Mouse (Mus musculus): ENCODE data around the gene Cd59b. TPM values are rescaled to one million over a fixed set of nuclear protein-coding genes. Genes with fewer than 3 reads are reported as not detected.
A peak's percentile ranks its signal among the peaks of the same experiment; 100 is the strongest.

Gene Cd59b
- polyA plus RNA-seq, 1 experiment = 25.0 TPM

- H3K4me1 ChIP-seq (ENCODE audit: control insufficient read depth, insufficient read depth, low read length) = no peaks in the 10 kb centered on the region
- no peak for TF ChIP-seq CTCF (conservative IDR thresholded peaks at IDR 0.05; ENCODE audit: insufficient read depth, insufficient read length, low read depth, low read length)
- no peak for TF ChIP-seq POLR2A (IDR thresholded peaks at IDR 0.05; ENCODE audit: low read depth, low read length)
- peak; percentile 53 for DNase-seq
- no peaks in the 10 kb centered on the region for H3K27me3 ChIP-seq (replicated peaks; ENCODE audit: control insufficient read depth, insufficient read depth, low read length)
- 73% methylated on average over 13 of the region's 13 CpGs for WGBS
- no peak overlapping the region for H3K4me3 ChIP-seq (ENCODE audit: insufficient read depth, low read depth, low read length)
- H3K27ac ChIP-seq (ENCODE audit: insufficient read depth, low read depth, low read length) = no peak overlapping the region
- no peaks in the 10 kb centered on the region for H3K36me3 ChIP-seq (ENCODE audit: control insufficient read depth, insufficient read depth, low read length)
Measured at GRCm38 (mm10) chr2:104128803-104129531, 59.3 kb downstream of the Cd59b start.

- no peak for TF ChIP-seq POLR2A (IDR thresholded peaks at IDR 0.05; ENCODE audit: low read depth, low read length)
- no peak for TF ChIP-seq CTCF (conservative IDR thresholded peaks at IDR 0.05; ENCODE audit: insufficient read depth, insufficient read length, low read depth, low read length)
- Histone ChIP-seq H3K4me1 (ENCODE audit: control insufficient read depth, insufficient read depth, low read length) (no peaks in the 10 kb centered on the region), H3K4me3 (ENCODE audit: insufficient read depth, low read depth, low read length) (no peak overlapping the region), H3K36me3 (ENCODE audit: control insufficient read depth, insufficient read depth, low read length) (no peaks in the 10 kb centered on the region), H3K27me3 (replicated peaks; ENCODE audit: control insufficient read depth, insufficient read depth, low read length) (no peaks in the 10 kb centered on the region), H3K27ac (ENCODE audit: insufficient read depth, low read depth, low read length) (no peak overlapping the region)
- DNase-seq = no peak
- 93% methylated on average over 6 of the region's 6 CpGs for WGBS
Measured at GRCm38 (mm10) chr2:104130165-104130564, 60.5 kb downstream of the Cd59b start.

DNA sequence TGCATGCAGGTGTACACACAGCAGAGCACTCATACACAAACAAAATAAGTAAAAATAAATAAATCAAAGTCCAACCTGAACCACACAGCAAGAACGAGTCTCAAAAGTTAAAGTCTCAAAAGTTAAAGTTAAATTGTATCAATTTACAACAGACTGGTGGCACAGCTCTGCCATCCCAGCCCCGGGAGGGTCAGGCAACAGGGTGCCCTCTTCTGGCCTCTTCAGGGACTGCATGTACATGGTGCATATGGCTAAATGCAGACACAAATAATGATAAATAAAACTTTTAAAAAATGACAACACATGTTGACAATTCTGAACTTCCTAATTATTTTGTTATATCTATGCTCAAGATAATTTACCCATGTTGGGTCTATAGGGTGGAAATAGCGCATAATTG lies 61.3 kb downstream of the Cd59b start:
- H3K27ac ChIP-seq (ENCODE audit: insufficient read depth, low read depth, low read length) = no peak overlapping the region
- H3K27me3 ChIP-seq (replicated peaks; ENCODE audit: control insufficient read depth, insufficient read depth, low read length) = no peaks in the 10 kb centered on the region
- no peak overlapping the region for H3K4me3 ChIP-seq (ENCODE audit: insufficient read depth, low read depth, low read length)
- no peaks in the 10 kb centered on the region for H3K4me1 ChIP-seq (ENCODE audit: control insufficient read depth, insufficient read depth, low read length)
- H3K36me3 ChIP-seq (ENCODE audit: control insufficient read depth, insufficient read depth, low read length) = no peaks in the 10 kb centered on the region
- WGBS = 56% methylated on average over 3 of the region's 3 CpGs
- peak; percentile 41 for DNase-seq
- TF ChIP-seq CTCF (conservative IDR thresholded peaks at IDR 0.05; ENCODE audit: insufficient read depth, insufficient read length, low read depth, low read length) (peak; percentile 71), POLR2A (IDR thresholded peaks at IDR 0.05; ENCODE audit: low read depth, low read length) (no peak)

DNA sequence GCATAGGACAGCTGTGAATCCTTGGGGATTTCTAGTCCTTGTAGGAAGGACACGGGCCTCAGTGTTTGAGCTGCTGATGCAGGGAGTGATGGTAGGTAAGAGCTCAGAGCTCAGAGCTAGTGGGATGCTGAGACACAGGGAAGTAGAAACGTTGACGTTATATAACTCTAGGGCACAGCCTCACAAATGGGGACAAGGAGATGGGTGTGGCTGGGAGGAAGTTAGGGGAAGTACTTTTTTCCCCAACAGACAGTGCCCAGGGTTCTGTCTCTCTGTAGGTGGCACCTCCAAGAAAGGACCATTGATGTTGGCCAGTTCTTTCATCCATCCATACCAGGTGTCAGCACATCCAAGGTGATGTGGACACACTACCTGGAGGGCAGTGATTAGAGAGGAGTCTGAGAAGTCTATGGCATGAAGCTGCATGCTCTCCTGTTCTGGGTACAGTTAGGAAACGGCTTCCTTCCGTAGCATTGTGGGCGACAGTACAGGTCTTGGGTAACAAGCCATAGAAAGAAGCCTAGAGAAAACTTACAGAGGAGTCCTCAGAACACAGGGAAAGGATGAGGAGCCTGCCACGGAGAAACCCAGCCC lies 62.7 kb downstream of the Cd59b start:
- no peaks in the 10 kb centered on the region for H3K27me3 ChIP-seq (replicated peaks; ENCODE audit: control insufficient read depth, insufficient read depth, low read length)
- H3K36me3 ChIP-seq (ENCODE audit: control insufficient read depth, insufficient read depth, low read length) = no peaks in the 10 kb centered on the region
- no peak for DNase-seq
- no peaks in the 10 kb centered on the region for H3K4me1 ChIP-seq (ENCODE audit: control insufficient read depth, insufficient read depth, low read length)
- TF ChIP-seq POLR2A (IDR thresholded peaks at IDR 0.05; ENCODE audit: low read depth, low read length) (no peak), CTCF (conservative IDR thresholded peaks at IDR 0.05; ENCODE audit: insufficient read depth, insufficient read length, low read depth, low read length) (no peak)
- H3K4me3 ChIP-seq (ENCODE audit: insufficient read depth, low read depth, low read length) = no peak overlapping the region
- 75% methylated on average over 7 of the region's 7 CpGs for WGBS
- no peak overlapping the region for H3K27ac ChIP-seq (ENCODE audit: insufficient read depth, low read depth, low read length)

GRCm38 (mm10) chr2:104133042-104133810 lies 63.6 kb downstream of the Cd59b start:
- DNase-seq = no peak
- no peak overlapping the region for H3K4me3 ChIP-seq (ENCODE audit: insufficient read depth, low read depth, low read length)
- TF ChIP-seq POLR2A (IDR thresholded peaks at IDR 0.05; ENCODE audit: low read depth, low read length) = no peak
- no peak for TF ChIP-seq CTCF (conservative IDR thresholded peaks at IDR 0.05; ENCODE audit: insufficient read depth, insufficient read length, low read depth, low read length)
- no peaks in the 10 kb centered on the region for H3K36me3 ChIP-seq (ENCODE audit: control insufficient read depth, insufficient read depth, low read length)
- H3K27me3 ChIP-seq (replicated peaks; ENCODE audit: control insufficient read depth, insufficient read depth, low read length) = no peaks in the 10 kb centered on the region
- 31% methylated on average over 12 of the region's 12 CpGs for WGBS
- H3K4me1 ChIP-seq (ENCODE audit: control insufficient read depth, insufficient read depth, low read length) = no peaks in the 10 kb centered on the region
- no peak overlapping the region for H3K27ac ChIP-seq (ENCODE audit: insufficient read depth, low read depth, low read length)

DNA sequence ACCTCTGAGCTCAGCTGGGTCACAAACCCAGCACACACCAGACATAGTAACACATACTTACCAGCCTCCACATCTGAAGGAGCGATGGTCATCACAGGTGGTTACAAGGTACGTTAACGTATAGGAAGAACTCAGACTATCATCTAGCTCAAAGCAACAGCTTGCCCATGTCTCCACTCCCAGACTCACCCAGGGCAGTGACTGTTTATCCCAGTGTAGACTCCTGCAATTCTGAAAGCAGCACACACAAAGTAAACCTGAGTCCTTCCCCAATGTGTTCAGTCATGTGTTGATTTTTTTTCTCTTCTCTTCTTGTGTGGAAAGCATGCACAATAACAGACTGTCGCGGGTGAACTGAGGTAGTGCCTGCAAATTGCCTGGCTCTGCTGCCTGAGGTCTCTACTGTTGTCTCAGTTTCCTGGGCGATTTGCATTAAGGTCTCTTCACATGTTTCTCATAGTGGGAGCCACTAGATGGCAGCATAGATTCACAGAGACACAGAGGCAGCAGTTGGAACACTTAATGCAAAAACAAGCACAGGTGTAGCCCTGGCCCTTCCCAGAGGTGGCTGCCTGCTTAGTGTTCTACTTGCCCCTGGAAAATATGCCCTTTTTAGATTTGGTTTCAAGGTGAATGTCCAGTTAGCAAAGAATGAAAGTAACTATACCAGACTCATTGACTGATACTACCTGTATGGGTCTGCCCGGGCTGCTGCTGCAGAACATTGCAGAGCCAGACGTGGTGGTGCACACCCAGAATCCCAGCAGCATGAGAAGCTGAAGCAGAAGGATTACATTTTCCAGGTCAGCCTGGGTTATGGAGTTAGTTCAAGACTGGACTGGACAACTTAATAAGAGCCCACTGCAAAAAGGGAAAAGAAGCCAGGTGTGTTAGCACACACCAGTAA lies 64.8 kb downstream of the Cd59b start:
- H3K4me1 ChIP-seq (ENCODE audit: control insufficient read depth, insufficient read depth, low read length) = 0 out of 2 replicates have a peak, but pooled peaks cover 2% of the 10 kb centered on the region
- no peak overlapping the region for H3K4me3 ChIP-seq (ENCODE audit: insufficient read depth, low read depth, low read length)
- no peaks in the 10 kb centered on the region for H3K27me3 ChIP-seq (replicated peaks; ENCODE audit: control insufficient read depth, insufficient read depth, low read length)
- WGBS = 43% methylated on average over 8 of the region's 8 CpGs
- no peak overlapping the region for H3K27ac ChIP-seq (ENCODE audit: insufficient read depth, low read depth, low read length)
- DNase-seq = peak; percentile 85
- H3K36me3 ChIP-seq (ENCODE audit: control insufficient read depth, insufficient read depth, low read length) = no peaks in the 10 kb centered on the region
- TF ChIP-seq CTCF (conservative IDR thresholded peaks at IDR 0.05; ENCODE audit: insufficient read depth, insufficient read length, low read depth, low read length) (peak; percentile 86), POLR2A (IDR thresholded peaks at IDR 0.05; ENCODE audit: low read depth, low read length) (no peak)
